Mouse (Mus musculus) cerebellum, adult 2 months (tissue): ENCODE measurements around the gene Prrc2b. TPM values are rescaled to one million over a fixed set of nuclear protein-coding genes. Genes with fewer than 3 reads are reported as not detected.

ENCODE experiments used
- DNase-seq, 2 experiments: peaks; one replicate each; pipeline ENCODE4 v3.0.0; 2021
- H3K27ac ChIP-seq: fragments of 200-500 bp; 2 replicates; pipeline ENCODE4 v1.5.1; 2012; ENCODE audit warnings: low read length, control low read depth, inconsistent platforms; ENCODE audit not compliant: insufficient read depth
- H3K27me3 ChIP-seq: fragments of 200-500 bp; 2 replicates; pipeline ENCODE4 v1.6.1; 2012; ENCODE audit warnings: inconsistent platforms, mild to moderate bottlenecking, low read length, moderate library complexity; ENCODE audit not compliant: control insufficient read depth, insufficient read depth
- H3K4me1 ChIP-seq: fragments of 200-500 bp; 2 replicates; pipeline ENCODE4 v1.6.1; 2011; ENCODE audit warnings: low read length; ENCODE audit not compliant: control insufficient read depth, insufficient read depth
- H3K4me3 ChIP-seq: fragments of 200-500 bp; replicated peaks from 2 replicates; pipeline ENCODE3; 2011; ENCODE audit warnings: mild to moderate bottlenecking, low read depth, low read length, control low read depth; ENCODE audit not compliant: insufficient read depth
- CTCF ChIP-seq: fragments of 200-500 bp; IDR thresholded peaks from 2 replicates; pipeline ENCODE4 v1.5.1; 2011; ENCODE audit warnings: low read depth, mild to moderate bottlenecking, control low read depth, low read length, moderate library complexity, borderline replicate concordance; ENCODE audit not compliant: insufficient read depth
- POLR2A ChIP-seq: fragments of 200-500 bp; IDR thresholded peaks from 2 replicates; pipeline ENCODE4 v1.6.1; 2011; ENCODE audit warnings: low read length, control low read depth, borderline replicate concordance; ENCODE audit not compliant: insufficient read depth
- WGBS: fragments of 180-500 bp; shearing (Covaris S2); methylation state at CpG from one replicate; pipeline ENCODE4 v1.1.7; 2018; 5-methylcytosine and 5-hydroxymethylcytosine counted together
- polyA plus RNA-seq: library from polyadenylated mRNA; depleted of rRNA; stranded (reverse); fragments of >200 nt; gene quantifications from 2 replicates; pipeline ENCODE4 v1.2.3, GENCODE M21; 2012

Prrc2b gene
- polyA plus RNA-seq, 1 experiment = 88.9 TPM

DNA sequence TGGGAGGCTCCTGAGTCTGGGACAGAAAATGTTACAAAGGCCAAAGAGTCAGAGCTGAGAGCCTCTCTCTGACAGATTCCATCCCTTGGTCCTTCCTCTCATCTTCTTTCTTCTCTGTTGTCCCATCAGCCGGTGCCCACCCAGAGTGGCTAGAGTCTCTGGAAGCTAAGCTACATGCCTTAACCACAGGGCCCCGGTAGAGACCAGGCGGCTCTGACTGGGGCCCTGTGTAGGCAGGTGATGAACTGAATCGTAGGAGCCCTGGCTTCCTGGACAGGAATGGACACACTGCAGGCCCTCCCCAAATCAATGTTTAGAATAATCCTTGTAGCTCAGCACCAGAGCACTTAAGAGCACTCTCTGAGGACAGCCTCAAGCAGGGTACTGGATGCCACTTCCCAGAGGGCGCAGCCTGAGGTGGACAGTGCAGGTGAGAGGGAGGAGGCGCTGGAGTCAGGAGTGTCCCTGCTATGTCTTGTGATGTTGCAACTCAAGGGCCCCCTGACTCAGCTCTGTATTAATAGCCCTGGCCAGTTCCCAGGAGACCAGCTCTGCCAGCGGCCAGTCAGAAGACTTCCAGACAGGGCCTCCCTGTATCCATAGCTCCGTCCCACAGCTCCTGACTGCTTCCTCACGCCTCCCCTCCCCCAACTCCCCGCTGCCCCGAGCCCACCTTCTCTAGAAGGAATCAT is 21.4 kb upstream of the Prrc2b start:
- no peak for TF ChIP-seq CTCF
- no peak for TF ChIP-seq POLR2A
- H3K4me1 ChIP-seq = no peaks in the 10 kb centered on the region
- DNase-seq = no peak
- WGBS = 57% methylated on average over 11 of the region's 11 CpGs
- no peak overlapping the region for H3K27ac ChIP-seq
- H3K27me3 ChIP-seq = no peaks in the 10 kb centered on the region
- no peak overlapping the region for H3K4me3 ChIP-seq

DNA sequence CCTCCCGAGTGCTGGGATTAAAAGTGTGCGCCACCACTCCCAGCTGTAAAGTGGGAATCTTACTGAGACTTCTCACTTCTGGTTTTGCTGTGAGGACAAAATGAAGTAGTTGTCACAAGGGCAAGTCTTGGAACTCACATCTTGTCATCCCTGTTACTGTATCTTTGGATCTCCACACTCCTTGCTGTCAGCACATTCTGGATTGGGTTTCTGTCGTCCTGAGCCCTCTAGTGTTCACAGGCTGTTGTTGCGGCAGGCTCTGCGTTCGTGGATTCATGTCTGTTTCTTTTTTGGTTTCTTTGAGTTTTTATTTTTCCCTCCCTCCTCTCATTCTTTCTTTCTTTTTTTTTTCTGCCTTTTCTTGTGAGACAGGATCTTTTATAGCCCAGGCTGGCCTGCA is 20.4 kb upstream of the Prrc2b start:
- Histone ChIP-seq H3K27me3 (no peaks in the 10 kb centered on the region), H3K4me1 (no peaks in the 10 kb centered on the region), H3K27ac (no peak overlapping the region), H3K4me3 (no peak overlapping the region)
- DNase-seq = peak; percentile 60 to 61
- TF ChIP-seq POLR2A (no peak), CTCF (peak; percentile 88)
- WGBS = 36% methylated on average over 6 of the region's 6 CpGs

DNA sequence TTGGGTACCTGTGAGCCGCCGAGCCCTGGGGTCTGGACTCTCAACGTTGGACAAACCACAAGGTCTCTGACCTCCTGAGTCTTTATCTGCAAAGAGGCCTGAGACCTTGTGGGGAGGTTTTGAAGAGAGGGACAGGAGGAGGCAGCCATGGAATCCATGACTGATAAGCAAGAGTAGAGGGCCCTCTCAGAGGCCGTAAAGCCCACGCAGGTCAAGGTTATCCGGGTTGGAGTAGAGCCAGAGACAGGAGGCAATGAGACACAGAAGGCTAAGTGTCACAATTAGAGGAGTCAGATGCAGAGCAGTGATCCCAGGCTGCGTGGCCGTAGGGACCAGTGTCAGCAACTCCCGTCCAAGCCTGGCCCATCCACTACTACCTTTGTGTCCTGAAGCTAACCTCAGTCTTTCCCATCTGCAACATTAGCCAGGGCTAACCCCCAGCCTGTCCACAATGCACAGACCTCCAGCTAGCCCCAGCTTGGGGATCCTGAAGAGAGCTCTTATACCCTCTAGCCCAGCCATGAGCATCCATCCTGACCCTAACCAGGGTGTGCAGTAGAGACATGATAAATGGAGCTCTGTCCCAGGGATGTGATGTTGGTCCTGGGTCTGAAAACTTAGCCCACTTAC is 19.6 kb upstream of the Prrc2b start:
- TF ChIP-seq CTCF (no peak), POLR2A (no peak)
- Histone ChIP-seq H3K27ac (no peak overlapping the region), H3K4me1 (no peaks in the 10 kb centered on the region)

DNA sequence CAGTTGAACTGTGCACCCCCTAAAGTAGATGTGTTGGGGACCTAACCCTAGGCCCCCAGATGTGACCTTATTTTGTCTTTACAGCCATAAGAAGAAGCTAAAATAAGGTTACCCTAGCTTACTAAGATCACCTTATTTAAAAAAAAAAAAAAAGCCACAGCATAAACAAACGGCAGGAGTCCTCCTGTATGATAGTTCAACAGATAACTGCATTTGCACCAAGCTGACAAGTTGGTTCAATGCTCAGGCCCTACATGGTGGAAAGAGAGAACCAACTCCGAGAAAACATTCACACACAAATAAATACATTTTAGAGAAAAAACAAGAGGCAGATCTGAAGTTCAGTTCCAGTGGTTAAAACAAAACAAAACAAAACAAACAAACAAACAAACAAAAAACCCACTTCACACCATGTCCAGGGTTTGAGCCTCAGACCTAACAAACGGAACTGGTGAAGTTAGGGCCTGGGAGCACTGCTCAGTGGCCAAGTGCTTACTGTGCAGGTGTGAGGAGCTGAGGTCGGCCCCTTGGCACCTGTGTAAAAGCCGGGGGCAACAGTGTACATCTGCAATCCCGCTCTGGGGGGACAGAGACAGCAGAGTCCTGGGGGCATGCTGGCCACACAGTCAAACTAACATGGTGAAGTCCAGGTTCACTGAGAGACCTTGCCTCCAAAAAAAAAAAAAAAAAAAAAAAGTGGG is 18.9 kb upstream of the Prrc2b start:
- Histone ChIP-seq H3K27me3 (no peaks in the 10 kb centered on the region), H3K4me3 (no peak overlapping the region), H3K4me1 (no peaks in the 10 kb centered on the region), H3K27ac (no peak overlapping the region)
- DNase-seq = no peak
- 68% methylated on average over 6 of the region's 6 CpGs for WGBS
- TF ChIP-seq POLR2A (no peak), CTCF (no peak)

More for the DNA sequence above, 19.6 kb upstream of the Prrc2b start:
- Histone ChIP-seq H3K27me3 (no peaks in the 10 kb centered on the region), H3K4me3 (no peak overlapping the region)
- DNase-seq = no peak
- 92% methylated on average over 9 of the region's 9 CpGs for WGBS

DNA sequence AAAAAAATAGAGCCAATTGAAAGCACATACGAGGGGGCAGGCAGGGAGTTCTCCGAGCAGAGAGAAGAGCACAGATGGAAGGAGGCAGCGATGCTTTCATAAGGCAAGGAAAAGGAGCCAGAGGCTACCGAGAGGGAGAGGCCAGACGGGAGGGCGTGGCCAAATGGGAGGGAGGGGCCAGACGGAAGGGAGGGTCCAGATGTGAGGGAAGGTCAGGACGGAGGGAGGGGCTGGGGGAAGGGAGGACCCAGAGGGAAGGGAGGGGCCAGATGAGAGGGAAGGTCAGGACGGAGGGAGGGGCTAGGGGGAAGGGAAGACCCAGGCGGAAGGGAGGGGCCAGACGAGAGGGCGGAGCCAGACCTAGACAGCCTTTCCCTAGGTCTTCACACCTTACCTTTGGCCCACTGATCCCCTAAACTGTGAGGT is 18.3 kb upstream of the Prrc2b start:
- no peak for TF ChIP-seq CTCF
- TF ChIP-seq POLR2A = no peak
- Histone ChIP-seq H3K27ac (no peak overlapping the region), H3K27me3 (no peaks in the 10 kb centered on the region), H3K4me3 (no peak overlapping the region), H3K4me1 (no peaks in the 10 kb centered on the region)
- 6% methylated on average over 12 of the region's 12 CpGs for WGBS
- DNase-seq = no peak

DNA sequence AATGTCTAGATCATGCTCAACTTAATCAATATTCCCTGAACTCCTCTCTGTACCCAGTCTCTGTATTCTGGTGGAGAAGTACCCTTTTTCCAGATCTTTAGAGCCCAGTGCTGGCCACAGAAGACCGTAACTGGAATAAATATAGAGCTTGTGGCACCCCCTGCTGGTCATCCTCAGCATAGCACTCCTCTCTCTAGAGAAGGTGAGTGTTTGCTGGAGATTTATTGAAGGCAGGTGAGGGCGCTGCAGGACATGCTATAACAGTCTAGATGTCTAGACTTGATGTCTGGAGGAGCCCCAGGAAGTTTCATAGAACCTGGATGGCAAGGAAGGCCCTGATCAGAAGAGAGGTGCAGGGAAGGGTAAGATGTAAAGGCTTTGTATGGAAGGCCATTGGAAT is 16.8 kb upstream of the Prrc2b start:
- Histone ChIP-seq H3K4me3 (no peak overlapping the region), H3K27me3 (no peaks in the 10 kb centered on the region)
- WGBS = 2% methylated on average over 2 of the region's 2 CpGs

DNA sequence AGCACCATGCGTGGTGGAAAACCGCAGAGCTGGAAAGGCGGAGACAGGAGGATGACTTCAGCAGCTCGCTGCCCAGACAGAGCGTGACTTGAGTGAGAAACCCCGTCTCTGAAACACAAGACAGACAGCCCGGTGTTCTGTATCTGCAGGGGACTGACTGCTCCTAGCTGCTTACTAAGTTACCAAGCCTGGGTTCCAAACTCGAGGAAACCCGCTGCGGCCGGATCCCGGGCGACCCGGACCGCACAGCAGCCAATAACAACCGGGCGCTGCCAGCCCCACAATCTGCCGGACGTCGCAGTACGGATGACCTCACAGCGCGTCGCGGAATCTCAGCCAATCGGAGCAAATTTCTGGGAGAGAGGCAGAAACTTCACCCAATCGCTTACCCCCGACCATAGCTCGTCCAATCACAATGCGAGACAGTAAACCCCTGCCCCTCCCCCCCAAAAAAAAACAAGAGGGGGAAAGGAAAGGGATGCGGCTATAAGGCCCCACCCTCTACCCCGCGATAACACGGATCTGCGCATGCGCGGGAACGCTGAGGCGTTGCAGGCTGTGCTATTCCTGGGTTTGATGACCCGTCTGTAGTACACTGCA is 13.1 kb upstream of the Prrc2b start:
- peak; percentile 98 to 99 for DNase-seq
- H3K4me1 ChIP-seq = no peaks in the 10 kb centered on the region
- under 1% methylated on average over 40 of the region's 40 CpGs for WGBS

More for the DNA sequence above, 16.8 kb upstream of the Prrc2b start:
- DNase-seq = peak; percentile 90 to 96
- Histone ChIP-seq H3K27ac (no peak overlapping the region), H3K4me1 (no peaks in the 10 kb centered on the region)
- peak; percentile 93 for TF ChIP-seq CTCF
- TF ChIP-seq POLR2A = no peak

DNA sequence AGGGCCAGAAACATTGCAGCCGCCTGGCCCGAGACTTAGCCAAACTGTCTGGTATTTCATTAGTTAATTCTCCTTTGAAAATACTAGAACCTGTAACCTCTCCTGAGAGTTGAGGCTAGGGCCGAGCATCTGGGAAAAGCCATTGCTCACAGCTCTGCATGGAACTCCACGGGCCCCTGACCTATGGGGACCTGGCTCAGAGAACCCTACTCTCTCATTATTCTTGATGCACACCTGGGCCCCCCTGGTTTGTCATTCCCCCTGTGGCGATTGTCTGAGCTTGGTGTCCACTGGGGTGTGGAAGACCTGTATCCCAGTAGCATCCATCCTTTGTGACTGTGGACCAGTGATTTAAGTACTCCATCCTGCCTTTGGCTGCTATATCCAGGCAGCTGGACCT is 11.5 kb upstream of the Prrc2b start:
- Histone ChIP-seq H3K4me3 (no peak overlapping the region), H3K27me3 (no peaks in the 10 kb centered on the region), H3K27ac (no peak overlapping the region), H3K4me1 (no peaks in the 10 kb centered on the region)
- TF ChIP-seq CTCF = no peak
- no peak for TF ChIP-seq POLR2A
- DNase-seq = no peak
- 79% methylated on average over 5 of the region's 5 CpGs for WGBS

More for the DNA sequence above, 13.1 kb upstream of the Prrc2b start:
- Histone ChIP-seq H3K27me3 (no peaks in the 10 kb centered on the region), H3K27ac (peak overlapping the region; percentile 75), H3K4me3 (peak overlapping the region; percentile 89)
- TF ChIP-seq POLR2A = peak; percentile 97
- TF ChIP-seq CTCF = no peak
